Mouse (Mus musculus) G1E (cell line): ENCODE results near the gene Metap1d. TPM values are rescaled to one million over a fixed set of nuclear protein-coding genes. Genes with fewer than 3 reads are reported as not detected.

Source experiments
- ATAC-seq: 2 replicates; pipeline ENCODE4 v1.8.0; 2016; ENCODE audit warnings: mild to moderate bottlenecking; ENCODE audit not compliant: insufficient number of reproducible peaks, poor library complexity, low FRiP score, severe bottlenecking; ENCODE audit errors: extremely low read depth
- DNase-seq: peaks from one replicate; pipeline ENCODE4 v3.0.0; 2012; ENCODE audit warnings: low spot score
- H3K27me3 ChIP-seq: 2 replicates; pipeline ENCODE4 v1.6.1; 2012; ENCODE audit warnings: mild to moderate bottlenecking, low read length, inconsistent platforms; ENCODE audit not compliant: insufficient read depth
- H3K36me3 ChIP-seq: replicated peaks from 2 replicates; pipeline ENCODE3; 2012; ENCODE audit warnings: mild to moderate bottlenecking, inconsistent platforms
- H3K4me1 ChIP-seq: 2 replicates; pipeline ENCODE4 v1.6.1; 2012; ENCODE audit warnings: low read depth, low read length, inconsistent platforms, mixed read lengths; ENCODE audit not compliant: insufficient read depth
- H3K4me3 ChIP-seq: 2 replicates; pipeline ENCODE4 v1.5.1; 2012; ENCODE audit warnings: low read depth, mild to moderate bottlenecking, inconsistent platforms, low read length, moderate library complexity, mixed read lengths
- H3K9me3 ChIP-seq: replicated peaks from 2 replicates; pipeline ENCODE4 v1.6.1; 2012; ENCODE audit warnings: inconsistent platforms
- CTCF ChIP-seq: IDR thresholded peaks from 2 replicates; pipeline ENCODE4 v1.5.1; 2012; ENCODE audit warnings: low read depth, low read length, inconsistent platforms, mixed read lengths
- GATA1 ChIP-seq: IDR thresholded peaks from 2 replicates; pipeline ENCODE4 v1.6.1; 2012; ENCODE audit warnings: borderline replicate concordance, low read length, inconsistent platforms, mixed read lengths
- GATA2 ChIP-seq: IDR thresholded peaks from 2 replicates; pipeline ENCODE4 v1.6.1; 2012; ENCODE audit warnings: low read depth, low read length, inconsistent platforms, borderline replicate concordance
- POLR2AphosphoS5 ChIP-seq: IDR thresholded peaks from 2 replicates; pipeline ENCODE4 v1.6.1; 2012; ENCODE audit warnings: low read depth, low read length, inconsistent platforms; ENCODE audit not compliant: insufficient replicate concordance
- TAL1 ChIP-seq: conservative IDR thresholded peaks from 2 replicates; pipeline ENCODE4 v1.6.1; 2012; ENCODE audit warnings: low read depth, low read length, inconsistent platforms, mixed read lengths
- polyA plus RNA-seq: library from polyadenylated mRNA; stranded (reverse); fragments of >175 nt; gene quantifications from 2 replicates; pipeline ENCODE4 v1.2.3, GENCODE M21; 2012
- total RNA-seq, 2 experiments: library from RNA; stranded (forward) in 1 of 2; stranded (reverse) in 1 of 2; fragments of 200-1000 nt in 1 of 2; fragments of >200 nt in 1 of 2; fragmentation: Nextera tagmentation in 1 of 2; gene quantifications; 2 replicates each; pipeline ENCODE4 v1.2.3; 2014 to 2017

Gene Metap1d
- total and polyA plus RNA-seq, 3 experiments = 8.2 to 104 (median 39.9) TPM

DNA sequence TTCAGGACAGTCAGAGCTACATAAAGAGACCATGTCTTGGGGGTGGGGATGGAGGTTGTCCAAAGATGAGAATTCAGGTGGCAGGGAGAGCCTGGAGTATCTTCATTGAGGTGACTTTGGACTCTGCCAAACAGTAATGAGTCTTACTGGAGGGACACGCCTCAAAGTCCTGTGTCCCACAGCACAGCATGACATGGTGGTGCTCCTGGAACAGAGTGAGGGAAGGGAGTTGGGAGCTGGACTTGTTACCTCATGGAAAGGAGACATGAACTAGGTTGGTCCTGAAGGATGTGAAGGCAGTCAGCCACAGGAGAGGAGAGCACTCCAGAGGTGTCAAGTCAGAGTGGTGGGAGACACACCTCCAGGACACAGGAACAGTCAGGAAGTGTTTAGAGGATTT, 6.6 kb downstream of the Metap1d start:
- H3K9me3 ChIP-seq = no peaks in the 10 kb centered on the region
- DNase-seq (no peak), ATAC-seq (no peak)
- H3K27me3 ChIP-seq = no peaks in the 10 kb centered on the region
- no peak for TF ChIP-seq GATA1
- no peak for TF ChIP-seq GATA2
- no peak for TF ChIP-seq POLR2AphosphoS5
- TF ChIP-seq TAL1 = no peak
- no peak for TF ChIP-seq CTCF
- H3K36me3 ChIP-seq = peaks cover 42% of the 10 kb centered on the region
- H3K4me3 ChIP-seq = no peak overlapping the region
- peaks cover 86% of the 10 kb centered on the region for H3K4me1 ChIP-seq

DNA sequence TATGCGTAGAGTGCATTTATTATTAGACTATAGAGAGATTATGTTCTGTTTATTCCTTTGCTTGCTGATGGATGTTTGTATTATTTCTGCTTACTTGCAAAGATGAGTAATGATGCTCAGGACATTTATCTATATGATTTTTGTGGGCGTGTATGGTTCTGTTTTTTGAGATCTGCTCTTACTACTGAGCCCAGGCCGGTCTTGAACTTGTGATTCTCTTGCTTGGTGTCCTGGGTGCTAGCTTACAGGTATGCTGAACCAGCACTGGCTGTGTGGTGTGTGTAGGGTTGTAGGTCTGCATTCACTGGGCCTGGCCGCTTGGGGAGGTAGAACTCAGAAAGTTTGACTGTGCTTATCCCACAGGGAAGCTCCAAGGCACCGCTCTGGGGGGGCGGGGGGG, 8.1 kb downstream of the Metap1d start:
- Histone ChIP-seq H3K4me1 (peaks cover 83% of the 10 kb centered on the region), H3K9me3 (no peaks in the 10 kb centered on the region), H3K4me3 (peak overlapping the region; percentile 36; the same call in 1 of the 2 replicates), H3K36me3 (peaks cover 47% of the 10 kb centered on the region), H3K27me3 (no peaks in the 10 kb centered on the region)
- DNase-seq (peak; percentile 14), ATAC-seq (peak; percentile 19; the same call in 1 of the 2 replicates)
- no peak for TF ChIP-seq GATA1
- no peak for TF ChIP-seq POLR2AphosphoS5
- no peak for TF ChIP-seq TAL1
- TF ChIP-seq CTCF = no peak
- no peak for TF ChIP-seq GATA2

GRCm38 (mm10) chr2:71461589-71461988, 8.5 kb downstream of the Metap1d start:
- DNase-seq (peak; percentile 71), ATAC-seq (peak; percentile 93)
- H3K9me3 ChIP-seq = no peaks in the 10 kb centered on the region
- TF ChIP-seq POLR2AphosphoS5 (no peak), CTCF (no peak), TAL1 (peak; percentile 92), GATA1 (no peak), GATA2 (peak; percentile 33; the same call in 1 of the 2 replicates)
- peaks cover 46% of the 10 kb centered on the region for H3K36me3 ChIP-seq
- peaks cover 81% of the 10 kb centered on the region for H3K4me1 ChIP-seq
- H3K4me3 ChIP-seq = peak overlapping the region; percentile 36; the same call in 1 of the 2 replicates
- no peaks in the 10 kb centered on the region for H3K27me3 ChIP-seq

DNA sequence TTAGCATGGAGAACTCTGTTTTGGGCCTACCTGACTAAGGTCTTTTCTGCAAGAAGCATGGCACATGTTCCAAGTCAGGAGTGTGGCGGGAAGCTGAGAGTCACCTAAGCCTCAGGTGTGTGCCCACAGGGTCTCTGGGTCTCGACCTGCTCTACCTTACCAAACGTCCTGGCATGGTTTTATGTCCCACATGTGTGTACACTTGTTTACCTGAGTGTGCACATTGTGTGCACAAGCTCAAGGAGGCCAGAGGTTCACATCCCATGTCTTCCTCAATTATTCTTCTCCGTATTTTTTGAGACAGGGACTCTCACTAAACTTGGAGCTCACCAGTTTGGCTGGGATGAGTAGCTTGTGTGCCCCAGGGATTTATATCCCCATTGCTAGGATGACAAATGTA, 9.0 kb downstream of the Metap1d start:
- Histone ChIP-seq H3K9me3 (no peaks in the 10 kb centered on the region), H3K4me3 (peak overlapping the region; percentile 58; the same call in 1 of the 2 replicates), H3K36me3 (peaks cover 51% of the 10 kb centered on the region), H3K4me1 (peaks cover 79% of the 10 kb centered on the region), H3K27me3 (no peaks in the 10 kb centered on the region)
- no peak for TF ChIP-seq GATA2
- TF ChIP-seq GATA1 = no peak
- no peak for TF ChIP-seq TAL1
- TF ChIP-seq POLR2AphosphoS5 = no peak
- no peak for TF ChIP-seq CTCF
- no peak for DNase-seq
- no peak for ATAC-seq

DNA sequence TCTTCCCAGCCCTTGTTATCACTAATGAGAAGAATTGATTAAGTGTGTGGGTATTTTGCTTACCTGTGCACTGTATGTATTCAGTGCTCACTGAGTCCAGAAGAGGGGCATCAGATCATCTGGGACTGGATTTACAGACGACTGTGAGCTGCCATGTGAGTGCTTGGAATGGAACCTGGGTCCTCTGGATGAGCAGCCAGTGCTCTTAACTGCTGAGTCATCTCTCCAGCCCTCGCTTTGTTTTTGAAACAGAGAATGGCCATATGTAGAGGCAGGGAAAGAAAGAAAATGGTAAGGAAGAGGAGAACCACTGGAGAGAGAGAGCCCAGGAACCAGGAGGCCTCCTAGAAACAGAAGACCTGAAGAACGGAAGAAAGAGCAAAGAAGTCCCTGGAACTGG, 9.5 kb downstream of the Metap1d start:
- peaks cover 79% of the 10 kb centered on the region for H3K4me1 ChIP-seq
- H3K36me3 ChIP-seq = peaks cover 55% of the 10 kb centered on the region
- DNase-seq (no peak), ATAC-seq (no peak)
- peak overlapping the region; percentile 7; the same call in 1 of the 2 replicates for H3K4me3 ChIP-seq
- H3K27me3 ChIP-seq = no peaks in the 10 kb centered on the region
- no peak for TF ChIP-seq CTCF
- H3K9me3 ChIP-seq = no peaks in the 10 kb centered on the region

DNA sequence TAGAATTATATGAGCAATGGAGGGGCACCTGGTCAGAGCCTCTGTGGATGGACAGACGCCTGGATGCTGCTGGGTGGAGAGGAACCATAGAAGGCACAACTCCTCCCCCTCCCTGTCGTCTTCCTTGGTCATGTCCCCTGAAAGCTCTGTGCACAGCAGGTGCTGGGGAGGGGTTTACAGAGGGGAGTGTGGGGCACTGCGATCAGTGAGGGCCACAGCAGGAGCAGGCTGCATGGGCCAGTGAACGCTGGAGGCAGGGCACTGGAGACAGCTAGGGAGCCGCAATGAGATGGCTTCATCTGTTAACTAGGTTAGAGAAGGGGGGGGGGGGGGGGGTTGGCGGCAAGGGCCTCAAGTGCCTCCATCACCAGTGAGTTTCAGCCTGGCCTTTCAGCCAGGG, 13.0 kb downstream of the Metap1d start:
- H3K4me1 ChIP-seq = peaks cover 60% of the 10 kb centered on the region
- peaks cover 44% of the 10 kb centered on the region for H3K36me3 ChIP-seq
- TF ChIP-seq POLR2AphosphoS5 (no peak), GATA1 (no peak), CTCF (no peak), GATA2 (no peak), TAL1 (no peak)
- no peaks in the 10 kb centered on the region for H3K9me3 ChIP-seq
- DNase-seq (no peak), ATAC-seq (no peak)
- H3K27me3 ChIP-seq = no peaks in the 10 kb centered on the region
- no peak overlapping the region for H3K4me3 ChIP-seq

GRCm38 (mm10) chr2:71466861-71467450, 13.9 kb downstream of the Metap1d start:
- peaks cover 48% of the 10 kb centered on the region for H3K36me3 ChIP-seq

More at GRCm38 (mm10) chr2:71466861-71467450, 13.9 kb downstream of the Metap1d start:
- no peak for ATAC-seq
- Histone ChIP-seq H3K9me3 (no peaks in the 10 kb centered on the region), H3K27me3 (no peaks in the 10 kb centered on the region), H3K4me1 (peaks cover 60% of the 10 kb centered on the region), H3K4me3 (no peak overlapping the region)
- no peak for DNase-seq
- TF ChIP-seq GATA1 (no peak), GATA2 (no peak), TAL1 (no peak), CTCF (no peak), POLR2AphosphoS5 (no peak)
